Mouse (Mus musculus) intestine, postnatal 0 days (tissue): ENCODE data around the gene Nek1. TPM values are rescaled to one million over a fixed set of nuclear protein-coding genes. Genes with fewer than 3 reads are reported as not detected.

Source experiments
- ATAC-seq: fragments of 200-750 bp; cut with Nextera tagmentation; 2 replicates; pipeline ENCODE4 v1.8.0; 2017; ENCODE audit warnings: mild to moderate bottlenecking, moderate TSS enrichment, moderate library complexity
- H3K27ac ChIP-seq: fragments of 300-500 bp; sonication (generic); 2 replicates; pipeline ENCODE4 v1.5.1; 2014; ENCODE audit warnings: mild to moderate bottlenecking, low read depth, low read length, moderate library complexity
- H3K27me3 ChIP-seq: fragments of 300-500 bp; sonication (generic); replicated peaks from 2 replicates; pipeline ENCODE4 v1.6.1; 2014; ENCODE audit warnings: low read length, mixed read lengths; ENCODE audit not compliant: control insufficient read depth, insufficient read depth
- H3K36me3 ChIP-seq: fragments of 300-500 bp; sonication (generic); 2 replicates; pipeline ENCODE4 v1.6.1; 2014; ENCODE audit warnings: mild to moderate bottlenecking, moderate library complexity; ENCODE audit not compliant: control insufficient read depth, insufficient read depth
- H3K4me1 ChIP-seq: fragments of 300-500 bp; sonication (generic); replicated peaks from 2 replicates; pipeline ENCODE4 v1.6.1; 2014; ENCODE audit warnings: antibody characterized with exemption, low read length, mixed read lengths; ENCODE audit not compliant: control insufficient read depth, insufficient read depth
- H3K4me2 ChIP-seq: fragments of 300-500 bp; sonication (generic); replicated peaks from 2 replicates; pipeline ENCODE4 v1.6.1; 2014; ENCODE audit warnings: low read depth, mild to moderate bottlenecking, moderate library complexity
- H3K4me3 ChIP-seq: fragments of 300-500 bp; sonication (generic); 2 replicates; pipeline ENCODE4 v1.5.1; 2014; ENCODE audit warnings: low read depth, low read length
- H3K9ac ChIP-seq: fragments of 300-500 bp; sonication (generic); 2 replicates; pipeline ENCODE4 v1.6.1; 2014; ENCODE audit warnings: mild to moderate bottlenecking, low read depth, low read length
- H3K9me3 ChIP-seq: fragments of 300-500 bp; sonication (generic); 2 replicates; pipeline ENCODE4 v1.6.1; 2016; ENCODE audit warnings: mixed run types; ENCODE audit not compliant: control insufficient read depth
- CTCF ChIP-seq: sonication (generic); IDR thresholded peaks from 2 replicates; pipeline ENCODE4 v1.5.1; 2016; ENCODE audit warnings: low read depth, mild to moderate bottlenecking, control low read depth, antibody characterized with exemption, moderate library complexity
- WGBS: fragments of 180-500 bp; shearing (Covaris S2); extraction: QIAGEN DNeasy Blood & Tissue Kit; methylation state at CpG from one replicate; pipeline ENCODE4 v1.1.7; 2014; 5-methylcytosine and 5-hydroxymethylcytosine counted together
- polyA plus RNA-seq: library from polyadenylated mRNA; unstranded; fragments of >200 nt; fragmentation: Nextera tagmentation; extraction: Ambion mirVana; gene quantifications from 2 replicates; pipeline ENCODE4 v1.2.1, GENCODE M21; 2015

Gene Nek1
- polyA plus RNA-seq, 1 experiment from 2014 or later, result 5.5 TPM

DNA sequence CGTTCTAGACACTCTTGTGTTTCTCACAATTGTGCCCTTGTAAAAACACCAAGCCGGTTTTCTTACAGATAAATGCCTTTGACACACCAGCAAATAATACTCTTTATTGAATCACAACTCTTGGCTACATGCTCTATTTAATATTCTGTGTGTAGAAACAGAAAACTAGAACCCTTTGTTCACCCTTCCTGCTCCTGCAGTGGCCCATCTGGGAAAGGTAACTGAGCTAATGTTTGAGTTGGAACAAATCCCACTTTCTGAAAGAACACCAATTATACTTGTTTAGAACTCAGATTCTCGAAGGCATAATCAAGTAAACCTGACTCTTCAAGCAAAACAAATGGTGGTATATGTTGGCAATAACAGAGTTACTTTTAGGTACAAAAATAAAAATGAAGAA lies 27.3 kb upstream of the Nek1 start:
- no peak overlapping the region for H3K27ac ChIP-seq

DNA sequence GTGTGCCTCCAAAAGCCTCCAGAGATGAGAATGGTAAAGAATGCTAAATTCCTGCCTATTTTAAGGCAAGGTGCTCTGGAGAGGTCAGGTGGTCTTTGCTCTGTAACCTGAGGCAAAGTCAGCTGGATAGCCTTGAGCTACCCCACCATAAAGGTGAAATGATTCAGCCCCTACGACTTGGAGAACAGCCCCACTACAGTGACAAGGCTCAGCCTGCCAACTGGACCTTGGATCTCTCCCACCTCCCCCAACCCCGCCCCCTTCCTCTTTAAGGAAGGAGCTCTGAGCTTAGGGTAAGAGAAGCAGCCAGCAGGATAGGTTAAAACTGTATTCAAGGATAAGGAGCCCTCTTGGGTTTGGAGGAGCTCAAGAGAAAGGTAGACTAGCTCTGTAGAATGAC lies 23.9 kb upstream of the Nek1 start:
- TF ChIP-seq CTCF, result no peak
- H3K9ac ChIP-seq, result 0 out of 2 replicates have a peak overlapping the region, but pooled peaks have one; percentile 19
- 25% methylated on average over 2 of the region's 2 CpGs for WGBS
- H3K9me3 ChIP-seq, result no peaks in the 10 kb centered on the region
- H3K27ac ChIP-seq, result no peak overlapping the region
- no peak for ATAC-seq
- H3K4me2 ChIP-seq, result no peak overlapping the region
- H3K27me3 ChIP-seq, result no peaks in the 10 kb centered on the region
- H3K4me3 ChIP-seq, result no peak overlapping the region
- 0 out of 2 replicates have a peak, but pooled peaks cover 2% of the 10 kb centered on the region for H3K4me1 ChIP-seq
- H3K36me3 ChIP-seq, result no peaks in the 10 kb centered on the region

More for the DNA sequence above, 27.3 kb upstream of the Nek1 start:
- ATAC-seq, result no peak
- 0 out of 2 replicates have a peak, but pooled peaks cover 2% of the 10 kb centered on the region for H3K4me1 ChIP-seq
- no peak for TF ChIP-seq CTCF
- H3K4me3 ChIP-seq, result no peak overlapping the region
- H3K27me3 ChIP-seq, result no peaks in the 10 kb centered on the region
- H3K9me3 ChIP-seq, result no peaks in the 10 kb centered on the region
- H3K36me3 ChIP-seq, result no peaks in the 10 kb centered on the region
- WGBS, result 50% methylated on average over 3 of the region's 3 CpGs
- no peak overlapping the region for H3K9ac ChIP-seq
- 0 out of 2 replicates have a peak overlapping the region, but pooled peaks have one; percentile 17 for H3K4me2 ChIP-seq

DNA sequence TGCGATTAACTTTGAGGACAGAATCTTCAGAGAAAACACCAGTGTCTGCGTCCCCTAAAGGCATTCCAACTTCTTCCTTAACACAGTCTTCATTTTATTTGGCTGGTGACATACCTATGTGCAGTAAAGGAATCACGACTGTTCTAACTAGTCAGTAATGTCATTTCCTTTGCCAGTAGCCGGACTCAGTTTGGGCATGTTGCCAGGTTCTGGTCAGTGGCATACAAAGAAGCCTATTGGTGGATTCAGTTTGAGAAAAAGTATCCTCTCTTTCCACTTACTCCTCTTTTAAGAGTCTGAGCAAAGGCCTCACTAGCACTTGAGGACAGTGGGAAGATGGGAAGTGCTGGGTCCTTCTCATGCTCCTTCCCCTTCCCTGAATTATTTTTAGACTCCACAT lies 21.2 kb upstream of the Nek1 start:
- H3K36me3 ChIP-seq, result no peaks in the 10 kb centered on the region
- no peak for TF ChIP-seq CTCF
- ATAC-seq, result no peak
- 55% methylated on average over 4 of the region's 4 CpGs for WGBS
- no peaks in the 10 kb centered on the region for H3K9me3 ChIP-seq
- H3K9ac ChIP-seq, result no peak overlapping the region
- H3K4me2 ChIP-seq, result no peak overlapping the region
- no peak overlapping the region for H3K27ac ChIP-seq
- H3K4me3 ChIP-seq, result no peak overlapping the region
- H3K27me3 ChIP-seq, result no peaks in the 10 kb centered on the region
- 0 out of 2 replicates have a peak, but pooled peaks cover 2% of the 10 kb centered on the region for H3K4me1 ChIP-seq

DNA sequence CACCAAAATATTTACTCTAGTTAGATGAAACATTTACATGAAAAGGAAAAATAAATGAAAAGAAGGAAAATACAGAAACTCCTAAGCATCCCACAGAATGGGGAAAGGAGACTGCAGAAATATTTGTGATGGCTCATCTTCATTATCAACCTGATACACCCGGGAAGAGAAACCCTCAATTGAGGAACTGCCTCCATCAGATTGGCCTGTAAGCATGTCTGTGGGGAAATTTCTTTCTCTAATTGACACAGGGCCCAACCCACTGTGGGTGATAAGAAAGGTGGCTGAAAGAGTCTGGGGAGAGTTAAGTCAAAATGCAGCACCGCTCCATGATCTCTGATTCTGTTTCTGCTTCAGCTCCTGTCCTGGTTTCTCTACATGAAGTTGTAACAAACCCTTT lies 19.5 kb upstream of the Nek1 start:
- no peak overlapping the region for H3K4me3 ChIP-seq

DNA sequence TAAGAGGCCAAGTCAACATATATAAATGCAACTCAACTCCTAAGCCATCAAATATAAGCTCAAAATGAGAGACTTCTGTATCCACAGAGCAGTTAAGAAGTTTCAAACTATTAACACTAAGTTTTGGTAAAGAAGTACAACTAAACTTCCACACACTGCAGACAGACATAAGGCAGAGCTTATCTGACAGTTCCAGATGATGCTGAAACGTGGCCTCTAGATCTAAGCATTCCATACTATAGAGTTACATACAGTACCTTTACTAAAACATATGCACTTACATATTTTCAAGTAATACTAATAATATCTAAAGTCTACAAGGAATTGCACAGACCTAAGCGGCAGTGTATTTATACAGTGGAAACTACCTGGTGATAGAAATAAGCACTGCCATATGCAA lies 18.2 kb upstream of the Nek1 start:
- H3K4me1 ChIP-seq, result 0 out of 2 replicates have a peak, but pooled peaks cover 2% of the 10 kb centered on the region
- no peak overlapping the region for H3K4me2 ChIP-seq
- 68% methylated on average over 2 of the region's 2 CpGs for WGBS
- H3K27ac ChIP-seq, result no peak overlapping the region
- ATAC-seq, result no peak
- H3K4me3 ChIP-seq, result no peak overlapping the region
- TF ChIP-seq CTCF, result no peak
- no peaks in the 10 kb centered on the region for H3K27me3 ChIP-seq
- no peak overlapping the region for H3K9ac ChIP-seq
- H3K9me3 ChIP-seq, result no peaks in the 10 kb centered on the region
- no peaks in the 10 kb centered on the region for H3K36me3 ChIP-seq

More for the DNA sequence above, 19.5 kb upstream of the Nek1 start:
- Histone ChIP-seq H3K9me3 (no peaks in the 10 kb centered on the region), H3K27me3 (no peaks in the 10 kb centered on the region), H3K9ac (no peak overlapping the region), H3K36me3 (no peaks in the 10 kb centered on the region), H3K4me2 (no peak overlapping the region), H3K27ac (no peak overlapping the region), H3K4me1 (0 out of 2 replicates have a peak, but pooled peaks cover 2% of the 10 kb centered on the region)
- WGBS, result 63% methylated on average over 2 of the region's 2 CpGs
- no peak for TF ChIP-seq CTCF
- no peak for ATAC-seq

DNA sequence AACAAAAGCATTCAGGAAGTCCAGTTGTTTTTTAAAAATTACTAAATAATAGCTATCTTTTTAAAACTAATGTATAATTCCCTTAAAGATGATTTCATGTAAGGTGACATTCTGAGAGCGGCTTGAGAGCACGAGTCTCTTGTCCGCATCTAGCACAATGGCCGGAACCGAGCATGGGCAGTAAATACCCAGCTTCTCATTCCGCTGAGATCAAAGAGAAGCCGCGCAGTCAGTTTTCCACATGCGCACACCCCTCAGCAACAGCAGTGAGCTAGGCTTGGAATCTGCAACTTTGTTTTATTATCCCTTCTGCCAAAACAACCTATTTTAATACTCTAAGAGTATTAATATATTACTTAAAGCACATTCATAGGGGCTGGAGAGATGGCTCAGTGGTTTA lies 16.2 kb upstream of the Nek1 start:
- Histone ChIP-seq H3K27ac (no peak overlapping the region), H3K9ac (no peak overlapping the region), H3K4me3 (no peak overlapping the region), H3K9me3 (no peaks in the 10 kb centered on the region), H3K36me3 (no peaks in the 10 kb centered on the region), H3K4me2 (no peak overlapping the region), H3K27me3 (no peaks in the 10 kb centered on the region), H3K4me1 (no peaks in the 10 kb centered on the region)
- no peak for TF ChIP-seq CTCF
- WGBS, result 88% methylated on average over 9 of the region's 9 CpGs
- no peak for ATAC-seq

DNA sequence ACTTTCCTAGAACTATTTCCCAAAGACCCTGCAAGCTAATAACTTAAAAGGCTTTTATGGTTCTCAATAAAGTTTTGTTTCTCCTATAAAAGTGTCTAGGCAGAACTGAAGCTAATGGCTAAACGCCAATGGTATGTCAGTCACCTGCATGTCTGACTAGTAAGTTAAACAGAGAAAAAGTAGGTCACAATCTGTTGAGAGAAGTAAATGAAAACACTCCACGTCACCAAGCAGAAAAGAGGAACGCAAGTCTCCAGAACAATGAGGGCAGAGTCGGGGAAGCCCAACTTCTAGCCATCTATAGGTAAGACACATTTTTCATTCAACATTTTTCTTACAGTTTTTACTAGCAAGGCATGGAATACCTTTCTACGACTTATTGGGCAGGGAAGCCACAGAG lies 14.5 kb upstream of the Nek1 start:
- no peaks in the 10 kb centered on the region for H3K9me3 ChIP-seq
- no peaks in the 10 kb centered on the region for H3K4me1 ChIP-seq
- no peak overlapping the region for H3K9ac ChIP-seq
- no peaks in the 10 kb centered on the region for H3K27me3 ChIP-seq
- 69% methylated on average over 5 of the region's 5 CpGs for WGBS
- no peak overlapping the region for H3K4me2 ChIP-seq
- no peak for TF ChIP-seq CTCF
- no peak for ATAC-seq
- no peaks in the 10 kb centered on the region for H3K36me3 ChIP-seq
- no peak overlapping the region for H3K4me3 ChIP-seq
- H3K27ac ChIP-seq, result no peak overlapping the region
